Mouse (Mus musculus) CD4-positive, CD25-positive, alpha-beta regulatory T cell (primary cell): Measurements from ENCODE around the gene Rfc1. TPM values are rescaled to one million over a fixed set of nuclear protein-coding genes. Genes with fewer than 3 reads are reported as not detected.

Experiments
- polyA plus RNA-seq: library from polyadenylated mRNA; unstranded; fragments of 100-300 nt; shearing (Covaris generic); gene quantifications from one replicate; pipeline ENCODE4 v1.2.1, GENCODE M21; 2017

Rfc1 gene
- 50.3 TPM for polyA plus RNA-seq

GRCm38 (mm10) chr5:65335298-65336074, at the start of gene Rfc1:
Gene Rfc1, minus strand, starts transcription at chr5:65335670.

GRCm38 (mm10) chr5:65348168-65348567, 12.7 kb upstream of the Rfc1 start, which contains the start of gene Klb:
Gene Klb, plus strand, starts transcription at chr5:65348314.

Other genes with a start within 250 kb of the Rfc1 start
- 18.7 TPM for gene Tmem156, start 243.5 kb downstream of the Rfc1 start, polyA plus RNA-seq
- gene Klhl5, start 228.1 kb downstream of the Rfc1 start, polyA plus RNA-seq = 14.0 TPM
- 3.7 TPM for gene Wdr19, start 136.0 kb downstream of the Rfc1 start, polyA plus RNA-seq
- gene Klb, start 12.6 kb upstream of the Rfc1 start, polyA plus RNA-seq = not detected
- gene Rpl9, start 55.8 kb upstream of the Rfc1 start, polyA plus RNA-seq = 926 TPM
- gene Lias, start 55.8 kb upstream of the Rfc1 start, polyA plus RNA-seq = 53.2 TPM
- 45.7 TPM for gene Ugdh, start 100.3 kb upstream of the Rfc1 start, polyA plus RNA-seq
- gene Gm43552, start 157.2 kb upstream of the Rfc1 start, polyA plus RNA-seq = 1.8 TPM
- 185 TPM for gene Smim14, start 201.5 kb upstream of the Rfc1 start, polyA plus RNA-seq
- gene Ube2k, start 201.6 kb upstream of the Rfc1 start, polyA plus RNA-seq = 118 TPM